ENCODE assay signal across 9 mouse cellular contexts in the genomic region with DNA sequence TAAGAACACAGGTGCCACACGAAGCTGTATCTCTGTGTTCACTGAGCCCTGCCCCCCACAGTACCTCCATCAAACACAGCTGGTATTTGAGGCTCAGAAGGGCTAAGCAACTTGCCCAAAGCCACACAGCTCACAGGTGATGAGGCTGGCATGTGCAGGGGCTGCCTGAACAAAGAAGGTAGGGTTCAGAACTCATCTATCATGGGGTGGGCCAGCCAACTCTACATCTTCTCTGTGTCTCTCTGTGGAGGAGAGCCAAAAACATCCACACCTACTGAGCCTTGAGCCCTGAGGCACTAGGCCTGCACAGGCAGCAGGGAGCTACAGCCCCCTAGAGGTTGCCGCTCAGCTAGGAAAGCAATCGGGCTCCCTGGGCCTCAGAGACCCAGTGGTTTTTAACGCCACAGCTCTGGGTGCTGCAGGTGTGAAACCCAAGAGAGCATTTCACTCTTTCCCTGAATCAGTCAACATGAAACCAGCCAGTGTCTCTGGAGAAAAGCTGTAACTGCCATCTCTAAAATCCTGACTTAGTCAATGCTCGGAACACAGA. TPM values are rescaled to one million over a fixed set of nuclear protein-coding genes. Genes with fewer than 3 reads are reported as not detected.
DNase-seq lines count a peak whose midpoint lies in the region; ATAC-seq and TF ChIP-seq lines count a peak whose summit lies in the region.
"Had no signal": no experiment of that assay in that cellular context is flagged by ENCODE, and none has a peak within 500 bp of the region (broad histone marks: within the 10 kb centered on the region; RNA-seq: fewer than 3 reads in every experiment).

No protein-coding gene starts in this region.

- H3K4me2 ChIP-seq in liver, postnatal 0 days (ENCODE audit: low read depth, low read length): no peak overlapping the region
- H3K4me2 ChIP-seq in neural tube, embryonic 15.5 days: no peak overlapping the region
- H3K4me2 ChIP-seq: hindbrain, embryonic 15.5 days had no signal

- no peak overlapping the region for H3K4me3 ChIP-seq in left cerebral cortex, adult 2 months
- no peak overlapping the region for H3K4me3 ChIP-seq in ES-Bruce4 (ENCODE audit: low read depth, low read length)
- no peak overlapping the region for H3K4me3 ChIP-seq in liver, postnatal 0 days (ENCODE audit: low read depth, low read length)
- H3K4me3 ChIP-seq in neural tube, embryonic 15.5 days (replicated peaks): no peak overlapping the region
- H3K4me3 ChIP-seq: hindbrain, embryonic 15.5 days had no signal

- peaks cover 2% of the 10 kb centered on the region for H3K4me1 ChIP-seq in ES-Bruce4 (ENCODE audit: control insufficient read depth, insufficient read depth, low read length)
- H3K4me1 ChIP-seq in liver, postnatal 0 days (ENCODE audit: insufficient read depth): peaks cover 32% of the 10 kb centered on the region
- no peaks in the 10 kb centered on the region for H3K4me1 ChIP-seq in neural tube, embryonic 15.5 days
- H3K4me1 ChIP-seq: hindbrain, embryonic 15.5 days had no signal

- WGBS in liver, postnatal 0 days (ENCODE audit: insufficient replicate concordance): 39% methylated on average over 5 of the region's 5 CpGs
- WGBS in neural tube, embryonic 15.5 days: 49% methylated on average over 5 of the region's 5 CpGs

- H3K36me3 ChIP-seq in ES-Bruce4 (ENCODE audit: control insufficient read depth, insufficient read depth, low read length, poor library complexity, severe bottlenecking): no peaks in the 10 kb centered on the region
- H3K36me3 ChIP-seq in liver, postnatal 0 days (replicated peaks; ENCODE audit: insufficient read depth, low read length): peaks cover 5% of the 10 kb centered on the region; the same call in 1 of the 2 replicates
- H3K36me3 ChIP-seq in neural tube, embryonic 15.5 days: peaks cover 6% of the 10 kb centered on the region; the same call in 1 of the 2 replicates
- H3K36me3 ChIP-seq: hindbrain, embryonic 15.5 days had no signal

- H3K9me3 ChIP-seq in ES-Bruce4 (replicated peaks; ENCODE audit: control insufficient read depth, insufficient read depth, low read length, poor library complexity, severe bottlenecking): no peaks in the 10 kb centered on the region
- no peaks in the 10 kb centered on the region for H3K9me3 ChIP-seq in liver, postnatal 0 days (ENCODE audit: low read length)
- H3K9me3 ChIP-seq in neural tube, embryonic 15.5 days (replicated peaks): no peaks in the 10 kb centered on the region
- H3K9me3 ChIP-seq: hindbrain, embryonic 15.5 days had no signal

- ATAC-seq in liver, postnatal 0 days: peak; percentile 59
- no peak for ATAC-seq in neural tube, embryonic 15.5 days (ENCODE audit: low FRiP score)

- TF ChIP-seq EP300 in ES-Bruce4 (IDR thresholded peaks at IDR 0.05; ENCODE audit: insufficient read depth, low read depth, low read length): no peak
- TF ChIP-seq EP300 in liver, postnatal 0 days (IDR thresholded peaks at IDR 0.05; ENCODE audit: low read depth): peak; percentile 15; the same call in 1 of the 2 replicates

- no peak for TF ChIP-seq POLR2A in ES-Bruce4 (IDR thresholded peaks at IDR 0.05; ENCODE audit: insufficient read depth, low read length)

- no peak overlapping the region for H3K9ac ChIP-seq in ES-Bruce4 (ENCODE audit: low read depth, poor library complexity, severe bottlenecking)
- no peak overlapping the region for H3K9ac ChIP-seq in liver, postnatal 0 days (replicated peaks)
- H3K9ac ChIP-seq in neural tube, embryonic 15.5 days (replicated peaks): no peak overlapping the region
- H3K9ac ChIP-seq: hindbrain, embryonic 15.5 days had no signal

- peak; percentile 1; the same call in 1 of the 2 replicates for TF ChIP-seq CTCF in left cerebral cortex, adult 2 months (IDR thresholded peaks at IDR 0.05)
- peak; percentile 62 for TF ChIP-seq CTCF in ES-Bruce4 (IDR thresholded peaks at IDR 0.05; ENCODE audit: low read depth, low read length)
- peak; percentile 67 for TF ChIP-seq CTCF in liver, postnatal 0 days (IDR thresholded peaks at IDR 0.05; ENCODE audit: low read depth)

- H3K27ac ChIP-seq in left cerebral cortex, adult 2 months: no peak overlapping the region
- H3K27ac ChIP-seq in ES-Bruce4 (ENCODE audit: insufficient read depth, low read length): no peak overlapping the region
- peak overlapping the region; percentile 69 for H3K27ac ChIP-seq in liver, postnatal 0 days (ENCODE audit: low read depth)
- H3K27ac ChIP-seq in neural tube, embryonic 15.5 days (replicated peaks): no peak overlapping the region
- H3K27ac ChIP-seq: hindbrain, embryonic 15.5 days had no signal

- intact Hi-C loops in left cerebral cortex, adult 2 months (cut with DNase I): no loop called here
- intact Hi-C loops in left cerebral cortex, postnatal 4 days (cut with DNase I): no loop called here

- no peak for DNase-seq in left cerebral cortex, adult 2 months (ENCODE audit: extremely low spot score in 1 of 2, low spot score in 2 of 2)
- DNase-seq in left cerebral cortex, postnatal 4 days: no peak
- peak; percentile 62 for DNase-seq in liver, postnatal 0 days
- DNase-seq in thymus, postnatal 0 days (ENCODE audit: low spot score): peak; percentile 89
- no peak for DNase-seq in adrenal gland, postnatal 10 days
- DNase-seq: layer of hippocampus, postnatal 36 days had no signal

- no peaks in the 10 kb centered on the region for H3K27me3 ChIP-seq in ES-Bruce4 (ENCODE audit: control insufficient read depth, insufficient read depth, low read length, poor library complexity, severe bottlenecking)
- no peaks in the 10 kb centered on the region for H3K27me3 ChIP-seq in liver, postnatal 0 days (ENCODE audit: insufficient read depth, low read length)
- no peaks in the 10 kb centered on the region for H3K27me3 ChIP-seq in neural tube, embryonic 15.5 days (replicated peaks)
- H3K27me3 ChIP-seq: hindbrain, embryonic 15.5 days had no signal

RNA-seq across cellular contexts. Expression of a gene that starts 11.1 kb away (rescaled TPM):
- 10 to 100 TPM; 32.9 to 33.9 TPM for total RNA-seq in left cerebral cortex, adult 2 months (2021)
- total RNA-seq in left cerebral cortex, postnatal 4 days (2021): 10 to 100 TPM; 23.6 to 24.7 TPM
- polyA plus RNA-seq in ES-Bruce4 (2011; ENCODE audit: insufficient read depth, insufficient read length, low read depth, missing spikeins): 26.1 and 26.9 TPM in 2 replicates
- polyA plus RNA-seq in liver, postnatal 0 days (2015; fragmentation: Nextera tagmentation; extraction: Ambion mirVana): 106 and 123 TPM in 2 replicates
- polyA plus RNA-seq in thymus, postnatal 0 days (2015; fragmentation: Nextera tagmentation; extraction: Ambion mirVana): 63.8 and 69.1 TPM in 2 replicates
- 39.6 and 49.5 TPM in 2 replicates for polyA plus RNA-seq in neural tube, embryonic 15.5 days (2015; fragmentation: Nextera tagmentation; extraction: Ambion mirVana)
- 100 to 1,000 TPM; 251 to 252 TPM for total RNA-seq in adrenal gland, postnatal 10 days (2021)

RNA-seq across cellular contexts. Expression of a gene that starts 11.3 kb away (rescaled TPM):
- total RNA-seq in left cerebral cortex, adult 2 months (2021): 10 to 100 TPM; 23.3 to 24.0 TPM
- total RNA-seq in left cerebral cortex, postnatal 4 days (2021): 10 to 100 TPM; 15.1 to 18.4 TPM
- polyA plus RNA-seq in ES-Bruce4 (2011; ENCODE audit: insufficient read depth, insufficient read length, low read depth, missing spikeins): 53.7 and 71.1 TPM in 2 replicates
- 44.5 and 49.2 TPM in 2 replicates for polyA plus RNA-seq in liver, postnatal 0 days (2015; fragmentation: Nextera tagmentation; extraction: Ambion mirVana)
- polyA plus RNA-seq in thymus, postnatal 0 days (2015; fragmentation: Nextera tagmentation; extraction: Ambion mirVana): 146 and 147 TPM in 2 replicates
- polyA plus RNA-seq in neural tube, embryonic 15.5 days (2015; fragmentation: Nextera tagmentation; extraction: Ambion mirVana): 36.8 and 55.4 TPM in 2 replicates
- 10 to 100 TPM; 45.3 to 50.6 TPM for total RNA-seq in adrenal gland, postnatal 10 days (2021)

RNA-seq across cellular contexts. Expression of a gene that starts 21.2 kb away (rescaled TPM):
- under 1 TPM; 0.65 to 0.68 TPM for total RNA-seq in left cerebral cortex, adult 2 months (2021)
- total RNA-seq in left cerebral cortex, postnatal 4 days (2021): 1 to 10 TPM in 1 of 2 experiments, under 1 TPM in 1; 0.64 to 1.0 TPM
- polyA plus RNA-seq in ES-Bruce4 (2011; ENCODE audit: insufficient read depth, insufficient read length, low read depth, missing spikeins): 0.60 and 0.87 TPM in 2 replicates
- polyA plus RNA-seq in liver, postnatal 0 days (2015; fragmentation: Nextera tagmentation; extraction: Ambion mirVana): 3.7 and 4.1 TPM in 2 replicates
- polyA plus RNA-seq in thymus, postnatal 0 days (2015; fragmentation: Nextera tagmentation; extraction: Ambion mirVana): 13.1 and 13.4 TPM in 2 replicates
- polyA plus RNA-seq in neural tube, embryonic 15.5 days (2015; fragmentation: Nextera tagmentation; extraction: Ambion mirVana): 1.8 and 5.3 TPM in 2 replicates
- 1 to 10 TPM; 4.0 TPM for total RNA-seq in adrenal gland, postnatal 10 days (2021)

RNA-seq across cellular contexts. Expression of a gene that starts 27.3 kb away (rescaled TPM):
- total RNA-seq in left cerebral cortex, adult 2 months (2021): 10 to 100 TPM; 20.7 to 29.4 TPM
- 10 to 100 TPM; 14.6 to 19.9 TPM for total RNA-seq in left cerebral cortex, postnatal 4 days (2021)
- 3.3 and 3.7 TPM in 2 replicates for polyA plus RNA-seq in ES-Bruce4 (2011; ENCODE audit: insufficient read depth, insufficient read length, low read depth, missing spikeins)
- polyA plus RNA-seq in liver, postnatal 0 days (2015; fragmentation: Nextera tagmentation; extraction: Ambion mirVana): 0.58 and 0.76 TPM in 2 replicates
- polyA plus RNA-seq in thymus, postnatal 0 days (2015; fragmentation: Nextera tagmentation; extraction: Ambion mirVana): 4.0 and 6.3 TPM in 2 replicates
- 73.9 and 97.4 TPM in 2 replicates for polyA plus RNA-seq in neural tube, embryonic 15.5 days (2015; fragmentation: Nextera tagmentation; extraction: Ambion mirVana)
- 1 to 10 TPM in 1 of 2 experiments, under 1 TPM in 1; 0.90 to 1.9 TPM for total RNA-seq in adrenal gland, postnatal 10 days (2021)

RNA-seq across cellular contexts. Expression of a gene that starts 28.4 kb away (rescaled TPM):
- 10 to 100 TPM; 51.0 to 55.7 TPM for total RNA-seq in left cerebral cortex, adult 2 months (2021)
- 10 to 100 TPM; 19.9 to 22.7 TPM for total RNA-seq in left cerebral cortex, postnatal 4 days (2021)
- polyA plus RNA-seq in ES-Bruce4 (2011; ENCODE audit: insufficient read depth, insufficient read length, low read depth, missing spikeins): 32.8 and 33.4 TPM in 2 replicates
- polyA plus RNA-seq in liver, postnatal 0 days (2015; fragmentation: Nextera tagmentation; extraction: Ambion mirVana): 12.2 and 13.7 TPM in 2 replicates
- 36.2 and 40.3 TPM in 2 replicates for polyA plus RNA-seq in thymus, postnatal 0 days (2015; fragmentation: Nextera tagmentation; extraction: Ambion mirVana)
- polyA plus RNA-seq in neural tube, embryonic 15.5 days (2015; fragmentation: Nextera tagmentation; extraction: Ambion mirVana): 48.2 and 49.5 TPM in 2 replicates
- 10 to 100 TPM; 36.2 to 51.7 TPM for total RNA-seq in adrenal gland, postnatal 10 days (2021)

Comparison
In these comparisons a context has a peak if more than half of its experiments do, and no peak if none do; other contexts are left out.
1. DNase-seq: peak in liver, postnatal 0 days (single experiment) and thymus, postnatal 0 days (single experiment); none in left cerebral cortex, adult 2 months (0 of 2), left cerebral cortex, postnatal 4 days (single experiment) and adrenal gland, postnatal 10 days (single experiment).
2. CTCF ChIP-seq: peak in every context shown above with its lines; median percentile 67 in liver, postnatal 0 days; 62 in ES-Bruce4; 1 in left cerebral cortex, adult 2 months.